Mouse (Mus musculus): ENCODE results near the gene Gm44805. TPM values are rescaled to one million over a fixed set of nuclear protein-coding genes. Genes with fewer than 3 reads are reported as not detected.
A peak's percentile ranks its signal among the peaks of the same experiment; 100 is the strongest.

The Gm44805 gene
- total RNA-seq, 1 experiment = not detected

- H3K9ac ChIP-seq (ENCODE audit: insufficient read depth, low read depth, low read length, poor library complexity, severe bottlenecking) = peak overlapping the region; percentile 82
- TF ChIP-seq CHD2 (IDR thresholded peaks at IDR 0.05; ENCODE audit: low read depth, low read length) = no peak; the same call in 1 of the 2 replicates
- TF ChIP-seq HCFC1 (IDR thresholded peaks at IDR 0.05; ENCODE audit: borderline replicate concordance, insufficient read depth, low read length) = peak; percentile 19; the same call in 1 of the 2 replicates
- no peak for DNase-seq (ENCODE audit: low read depth, low spot score)
- H3K9me3 ChIP-seq (ENCODE audit: control insufficient read depth, insufficient read depth, low read depth, low read length) = no peaks in the 10 kb centered on the region
- peaks cover 41% of the 10 kb centered on the region for H3K36me3 ChIP-seq (ENCODE audit: control insufficient read depth, insufficient read depth, low read length, poor library complexity, severe bottlenecking)
- peaks cover 0 to 15% of the 10 kb centered on the region in 2 experiments; a peak in 1 of 4 replicates for H3K4me1 ChIP-seq (ENCODE audit: control insufficient read depth in 2 of 2, insufficient read depth in 2 of 2, low read length in 2 of 2, poor library complexity in 1 of 2)
- H3K4me3 ChIP-seq (ENCODE audit: insufficient read depth in 1 of 2, low read depth in 1 of 2, low read length in 2 of 2, poor library complexity in 1 of 2, severe bottlenecking in 1 of 2) = peak overlapping the region; percentile 62 to 81
- peak overlapping the region; percentile 83; the same call in 1 of the 2 replicates for H3K27ac ChIP-seq (ENCODE audit: insufficient read depth, low read depth, low read length, poor library complexity, severe bottlenecking)
- in situ Hi-C loops (cut with MboI; ENCODE audit: low sequenced_read_pairs in 2 of 2, unreplicated experiment in 2 of 2) = no loop called here
Measured at GRCm38 (mm10) chr7:19716055-19716682, 34.9 kb upstream of the Gm44805 start.

- H3K27ac ChIP-seq (ENCODE audit: insufficient read depth, low read depth, low read length, poor library complexity, severe bottlenecking) = peak within 1 kb of the TSS; percentile 83
- TF ChIP-seq CHD2 (IDR thresholded peaks at IDR 0.05; ENCODE audit: low read depth, low read length) = peak; percentile 88
- TF ChIP-seq HCFC1 (IDR thresholded peaks at IDR 0.05; ENCODE audit: borderline replicate concordance, insufficient read depth, low read length) = peak; percentile 63; the same call in 1 of the 2 replicates
- no peak for TF ChIP-seq MAFK (IDR thresholded peaks at IDR 0.05; ENCODE audit: insufficient read depth, low read depth, low read length)
- peak; percentile 100 for DNase-seq (ENCODE audit: low read depth, low spot score)
- peaks cover 46% of the 10 kb centered on the region for H3K36me3 ChIP-seq (ENCODE audit: control insufficient read depth, insufficient read depth, low read length, poor library complexity, severe bottlenecking)
- peaks cover 0 to 15% of the 10 kb centered on the region in 2 experiments; a peak in 1 of 4 replicates for H3K4me1 ChIP-seq (ENCODE audit: control insufficient read depth in 2 of 2, insufficient read depth in 2 of 2, low read length in 2 of 2, poor library complexity in 1 of 2)
- H3K4me3 ChIP-seq (ENCODE audit: insufficient read depth in 1 of 2, low read depth in 1 of 2, low read length in 2 of 2, poor library complexity in 1 of 2, severe bottlenecking in 1 of 2) = peak within 1 kb of the TSS; percentile 88 to 100
- in situ Hi-C loops (cut with MboI; ENCODE audit: low sequenced_read_pairs in 2 of 2, unreplicated experiment in 2 of 2) = no loop called here
- H3K9ac ChIP-seq (ENCODE audit: insufficient read depth, low read depth, low read length, poor library complexity, severe bottlenecking) = peak within 1 kb of the TSS; percentile 95
- H3K9me3 ChIP-seq (ENCODE audit: control insufficient read depth, insufficient read depth, low read depth, low read length) = no peaks in the 10 kb centered on the region
Measured at GRCm38 (mm10) chr7:19715239-19716054, 34.2 kb upstream of the Gm44805 start, which contains the start of gene Tomm40. Tomm40 (minus strand) TSS chr7:19715438.

DNA sequence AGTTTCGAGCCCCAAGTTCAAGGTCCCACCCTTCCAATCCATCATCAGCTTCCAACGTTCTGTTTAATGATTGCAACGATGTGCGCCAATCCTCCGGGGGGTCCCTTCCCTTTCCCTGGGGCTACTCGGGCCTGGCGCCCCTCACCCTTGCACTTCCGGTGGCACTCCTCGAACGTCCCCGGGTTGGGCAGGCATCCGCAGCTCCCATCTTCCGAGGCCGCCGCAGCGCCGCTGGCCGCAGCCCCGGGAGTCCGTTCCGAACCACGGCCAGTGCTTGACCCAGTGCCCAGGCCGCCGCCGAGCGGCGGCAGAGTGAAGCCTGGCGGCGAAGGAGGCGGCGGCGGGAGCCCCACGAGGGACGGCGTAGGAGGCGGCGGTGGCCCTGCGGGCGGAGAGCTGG is 33.6 kb upstream of the Gm44805 start:
- H3K36me3 ChIP-seq (ENCODE audit: control insufficient read depth, insufficient read depth, low read length, poor library complexity, severe bottlenecking) = peaks cover 50% of the 10 kb centered on the region
- in situ Hi-C loops (cut with MboI; ENCODE audit: low sequenced_read_pairs in 2 of 2, unreplicated experiment in 2 of 2) = no loop called here

GRCm38 (mm10) chr7:19713598-19713997 is 32.4 kb upstream of the Gm44805 start:
- Histone ChIP-seq H3K4me1 (ENCODE audit: control insufficient read depth in 2 of 2, insufficient read depth in 2 of 2, low read length in 2 of 2, poor library complexity in 1 of 2) (peaks cover 0 to 14% of the 10 kb centered on the region in 2 experiments; a peak in 1 of 4 replicates), H3K4me3 (ENCODE audit: insufficient read depth in 1 of 2, low read depth in 1 of 2, low read length in 2 of 2, poor library complexity in 1 of 2, severe bottlenecking in 1 of 2) (peak overlapping the region; percentile 88 to 100; a peak in 3 of 4 replicates), H3K9ac (ENCODE audit: insufficient read depth, low read depth, low read length, poor library complexity, severe bottlenecking) (no peak overlapping the region), H3K9me3 (ENCODE audit: control insufficient read depth, insufficient read depth, low read depth, low read length) (no peaks in the 10 kb centered on the region), H3K27ac (ENCODE audit: insufficient read depth, low read depth, low read length, poor library complexity, severe bottlenecking) (no peak overlapping the region), H3K36me3 (ENCODE audit: control insufficient read depth, insufficient read depth, low read length, poor library complexity, severe bottlenecking) (peaks cover 53% of the 10 kb centered on the region)
- DNase-seq (ENCODE audit: low read depth, low spot score) = no peak
- TF ChIP-seq ZC3H11A (IDR thresholded peaks at IDR 0.05; ENCODE audit: borderline replicate concordance, low read depth, low read length) (no peak), CHD2 (IDR thresholded peaks at IDR 0.05; ENCODE audit: low read depth, low read length) (no peak), ZNF384 (IDR thresholded peaks at IDR 0.05; ENCODE audit: low read depth, low read length) (no peak), HCFC1 (IDR thresholded peaks at IDR 0.05; ENCODE audit: borderline replicate concordance, insufficient read depth, low read length) (no peak)
- in situ Hi-C loops (cut with MboI; ENCODE audit: low sequenced_read_pairs in 2 of 2, unreplicated experiment in 2 of 2) = no loop called here

More for the DNA sequence above, 33.6 kb upstream of the Gm44805 start:
- Histone ChIP-seq H3K9ac (ENCODE audit: insufficient read depth, low read depth, low read length, poor library complexity, severe bottlenecking) (peak overlapping the region; percentile 95), H3K4me3 (ENCODE audit: insufficient read depth in 1 of 2, low read depth in 1 of 2, low read length in 2 of 2, poor library complexity in 1 of 2, severe bottlenecking in 1 of 2) (peak overlapping the region; percentile 88 to 100), H3K27ac (ENCODE audit: insufficient read depth, low read depth, low read length, poor library complexity, severe bottlenecking) (peak overlapping the region; percentile 82), H3K9me3 (ENCODE audit: control insufficient read depth, insufficient read depth, low read depth, low read length) (no peaks in the 10 kb centered on the region), H3K4me1 (ENCODE audit: control insufficient read depth in 2 of 2, insufficient read depth in 2 of 2, low read length in 2 of 2, poor library complexity in 1 of 2) (peaks cover 0 to 15% of the 10 kb centered on the region in 2 experiments; a peak in 1 of 4 replicates)
- no peak for DNase-seq (ENCODE audit: low read depth, low spot score)
- no peak for TF ChIP-seq HCFC1 (IDR thresholded peaks at IDR 0.05; ENCODE audit: borderline replicate concordance, insufficient read depth, low read length)
- TF ChIP-seq ZC3H11A (IDR thresholded peaks at IDR 0.05; ENCODE audit: borderline replicate concordance, low read depth, low read length) = no peak
- TF ChIP-seq ZNF384 (IDR thresholded peaks at IDR 0.05; ENCODE audit: low read depth, low read length) = no peak
- no peak for TF ChIP-seq MAFK (IDR thresholded peaks at IDR 0.05; ENCODE audit: insufficient read depth, low read depth, low read length)
- no peak for TF ChIP-seq CHD2 (IDR thresholded peaks at IDR 0.05; ENCODE audit: low read depth, low read length)
